Mouse (Mus musculus): ENCODE data around the gene Olfr911-ps1. TPM values are rescaled to one million over a fixed set of nuclear protein-coding genes. Genes with fewer than 3 reads are reported as not detected.

The Olfr911-ps1 gene
- not detected in 4 replicates for total RNA-seq (2023)

GRCm38 (mm10) chr9:38521280-38521679 is at the start of gene Olfr911-ps1:
TSS of gene Olfr911-ps1 (plus strand) at chr9:38521580.

DNA sequence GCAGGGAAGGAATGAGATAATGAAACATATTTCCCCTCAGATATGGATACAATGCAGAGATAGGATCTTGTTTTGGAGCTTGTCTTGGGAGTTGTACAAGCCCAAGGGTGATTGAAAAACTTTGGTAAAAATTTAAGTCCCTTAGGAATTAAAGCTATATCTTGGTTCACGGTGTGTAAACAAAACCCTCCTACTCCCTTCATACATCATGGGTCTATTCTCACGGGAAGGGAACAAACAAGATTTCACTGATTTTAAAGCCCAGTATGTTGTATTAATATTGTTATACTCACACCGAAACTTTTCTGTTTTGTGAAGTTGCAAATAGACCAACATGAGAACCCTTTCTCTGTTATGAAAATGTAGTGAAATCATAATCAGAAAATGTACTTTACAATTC is 34.6 kb upstream of the Olfr911-ps1 start, which contains the start of gene Olfr906:
Gene Olfr906, plus strand, starts transcription at position 301 of the 400 bp plus-strand sequence.

DNA sequence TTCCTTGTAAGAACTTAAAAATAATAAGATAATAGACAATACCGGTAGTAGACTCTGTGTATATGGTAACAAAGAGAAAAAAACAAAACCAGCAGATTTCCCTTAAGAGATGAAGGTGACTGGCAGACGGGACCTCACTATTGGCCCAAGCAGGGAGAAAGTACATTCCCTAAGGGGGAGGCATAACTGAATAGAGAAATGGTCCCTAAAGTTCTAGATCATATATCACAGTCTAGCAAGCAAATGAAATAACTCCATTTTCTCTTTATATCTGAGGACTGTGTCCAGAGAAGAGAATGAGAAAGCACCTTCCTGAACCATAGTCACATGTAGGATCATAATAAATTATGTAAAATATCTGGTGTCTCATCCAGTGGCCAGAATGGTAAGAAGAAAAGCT is 25.9 kb upstream of the Olfr911-ps1 start, which contains the start of gene Olfr907:
Gene Olfr907, plus strand, starts transcription at position 301 of the 400 bp plus-strand sequence.

GRCm38 (mm10) chr9:38537549-38537948 is 16.2 kb downstream of the Olfr911-ps1 start, which contains the start of gene Olfr910:
TSS of gene Olfr910 (plus strand) at chr9:38537849.

Other genes with a start within 250 kb of the Olfr911-ps1 start
- not detected in 4 replicates for gene Olfr896-ps1, start 230.5 kb upstream of the Olfr911-ps1 start, total RNA-seq (2023)
- not detected in 4 replicates for gene Olfr25, start 192.5 kb upstream of the Olfr911-ps1 start, total RNA-seq (2023)
- not detected in 4 replicates for gene Olfr898, start 173.2 kb upstream of the Olfr911-ps1 start, total RNA-seq (2023)
- not detected in 4 replicates for gene Olfr250, start 154.7 kb upstream of the Olfr911-ps1 start, total RNA-seq (2023)
- gene Olfr251, start 144.5 kb upstream of the Olfr911-ps1 start, total RNA-seq (2023) = not detected in 4 replicates
- not detected in 4 replicates for gene Olfr147, start 119.9 kb upstream of the Olfr911-ps1 start, total RNA-seq (2023)
- not detected in 4 replicates for gene Olfr901, start 92.1 kb upstream of the Olfr911-ps1 start, total RNA-seq (2023)
- not detected in 4 replicates for gene Olfr902, start 73.9 kb upstream of the Olfr911-ps1 start, total RNA-seq (2023)
- not detected in 4 replicates for gene Olfr904, start 58.4 kb upstream of the Olfr911-ps1 start, total RNA-seq (2023)
- 0.18 TPM in 1 of 4 replicates, not detected in the others for gene Olfr905, start 50.5 kb upstream of the Olfr911-ps1 start, total RNA-seq (2023)
- not detected in 4 replicates for gene Olfr906, start 34.5 kb upstream of the Olfr911-ps1 start, total RNA-seq (2023)
- gene Olfr907, start 25.8 kb upstream of the Olfr911-ps1 start, total RNA-seq (2023) = not detected in 4 replicates
- gene Olfr910, start 16.3 kb downstream of the Olfr911-ps1 start, total RNA-seq (2023) = not detected in 4 replicates
- not detected in 4 replicates for gene Olfr912, start 58.6 kb downstream of the Olfr911-ps1 start, total RNA-seq (2023)
- gene Olfr913, start 71.2 kb downstream of the Olfr911-ps1 start, total RNA-seq (2023) = not detected in 4 replicates
- gene Olfr914, start 83.5 kb downstream of the Olfr911-ps1 start, total RNA-seq (2023) = not detected in 4 replicates
- not detected in 4 replicates for gene Olfr916, start 138.3 kb downstream of the Olfr911-ps1 start, total RNA-seq (2023)
- not detected in 4 replicates for gene Olfr917, start 144.3 kb downstream of the Olfr911-ps1 start, total RNA-seq (2023)
- not detected in 4 replicates for gene Olfr918, start 153.0 kb downstream of the Olfr911-ps1 start, total RNA-seq (2023)
- not detected in 4 replicates for gene Olfr919, start 182.1 kb downstream of the Olfr911-ps1 start, total RNA-seq (2023)
- gene Vwa5a, start 196.7 kb downstream of the Olfr911-ps1 start, total RNA-seq (2023) = 7.6 to 11.5 TPM (median 10.3 TPM) in 4 replicates
- 0.09 to 0.13 TPM (median 0.09 TPM) in 3 of 4 replicates, not detected in the other for gene Olfr920, start 230.7 kb downstream of the Olfr911-ps1 start, total RNA-seq (2023)

All from B cell, adult 62 days (primary cell).